Mouse (Mus musculus): ENCODE measurements around the gene Cacna1e. TPM values are rescaled to one million over a fixed set of nuclear protein-coding genes. Genes with fewer than 3 reads are reported as not detected.

The Cacna1e gene
- polyA plus RNA-seq, 2 experiments = 0.02 to 0.03 TPM

DNA sequence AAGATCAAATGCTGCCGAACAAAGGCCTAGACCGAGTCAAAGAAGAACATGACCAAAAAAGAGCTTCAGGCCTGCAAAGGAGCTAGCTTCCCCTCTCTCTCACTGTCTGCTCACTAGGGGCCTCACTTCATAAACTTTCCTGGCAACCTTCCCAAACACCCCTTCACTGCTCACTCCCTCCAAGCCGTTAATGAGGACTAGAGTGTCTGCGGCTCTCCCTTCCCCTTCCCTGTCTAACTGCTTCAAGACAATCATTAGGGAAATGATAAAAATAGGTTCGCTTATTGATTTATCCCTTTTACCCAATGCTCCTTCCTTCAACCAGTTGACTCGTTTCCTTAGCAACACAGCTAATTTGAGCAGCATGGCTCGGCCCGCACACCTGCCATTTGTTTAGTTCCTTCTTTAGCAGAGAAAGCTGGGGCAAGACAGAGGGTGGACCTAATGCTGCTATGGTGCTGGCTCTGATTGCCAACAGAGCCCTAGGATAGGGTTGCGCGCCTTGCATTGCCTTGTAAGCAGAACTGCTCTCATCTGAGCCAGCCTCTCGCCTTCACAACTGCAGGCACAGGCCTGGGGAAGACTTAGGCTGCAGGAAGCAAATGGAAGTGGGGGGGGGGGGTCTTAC, 179.6 kb downstream of the Cacna1e start:
- 49% methylated on average over 11 of the region's 11 CpGs for WGBS (ENCODE audit: insufficient replicate concordance)
- no peak for DNase-seq (ENCODE audit: low read depth in 3 of 3, low spot score in 3 of 3)

DNA sequence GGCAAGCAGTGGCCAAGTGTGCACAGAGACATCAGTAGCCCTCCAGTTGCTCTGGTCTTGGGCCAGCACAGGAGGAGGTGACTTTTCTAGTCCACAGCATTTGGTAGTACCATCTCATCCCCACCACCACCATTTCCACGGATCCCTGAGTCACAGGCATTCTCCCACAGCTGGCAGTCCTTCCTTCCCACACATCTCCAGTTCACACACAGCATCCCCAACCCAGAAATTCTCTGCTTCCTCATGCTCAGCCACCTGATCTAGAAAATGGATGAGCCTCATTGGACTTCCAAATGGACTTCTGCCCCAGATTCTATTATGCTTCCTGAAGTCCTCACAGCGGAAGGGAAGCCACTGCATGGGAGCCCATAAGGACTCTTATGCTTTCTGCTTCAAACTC, 181.7 kb downstream of the Cacna1e start:
- 45% methylated on average over 2 of the region's 2 CpGs for WGBS (ENCODE audit: insufficient replicate concordance)
- no peak overlapping the region for H3K4me2 ChIP-seq (ENCODE audit: low read depth)
- no peaks in the 10 kb centered on the region for H3K27me3 ChIP-seq (ENCODE audit: control insufficient read depth, insufficient read depth, low read length)
- H3K4me1 ChIP-seq (replicated peaks; ENCODE audit: control insufficient read depth in 2 of 2, insufficient read depth in 2 of 2, low read length in 1 of 2) = peaks cover 3 to 5% of the 10 kb centered on the region in 2 experiments; a peak in 2 of 4 replicates
- DNase-seq (ENCODE audit: low read depth in 3 of 3, low spot score in 3 of 3) = no peak
- no peak overlapping the region for H3K4me3 ChIP-seq (ENCODE audit: insufficient read depth in 1 of 2, low read depth in 2 of 2, low read length in 2 of 2)
- TF ChIP-seq EP300 (IDR thresholded peaks at IDR 0.05; ENCODE audit: low read depth) (no peak), CTCF (IDR thresholded peaks at IDR 0.05; ENCODE audit: low read depth) (no peak)
- no peaks in the 10 kb centered on the region for H3K36me3 ChIP-seq (replicated peaks; ENCODE audit: control insufficient read depth, insufficient read depth, low read depth)
- no peak overlapping the region for H3K9ac ChIP-seq (replicated peaks)
- no peak overlapping the region for H3K27ac ChIP-seq
- no peaks in the 10 kb centered on the region for H3K9me3 ChIP-seq (ENCODE audit: control insufficient read depth, low read length)
- ATAC-seq (ENCODE audit: insufficient read depth) = no peak

More for the DNA sequence above, 179.6 kb downstream of the Cacna1e start:
- H3K4me1 ChIP-seq (replicated peaks; ENCODE audit: control insufficient read depth in 2 of 2, insufficient read depth in 2 of 2, low read length in 1 of 2) = peaks cover 4 to 8% of the 10 kb centered on the region in 2 experiments; a peak in 2 of 4 replicates
- no peak overlapping the region for H3K4me3 ChIP-seq (ENCODE audit: insufficient read depth in 1 of 2, low read depth in 2 of 2, low read length in 2 of 2)
- H3K4me2 ChIP-seq (ENCODE audit: low read depth) = no peak overlapping the region
- no peak for ATAC-seq (ENCODE audit: insufficient read depth)
- no peaks in the 10 kb centered on the region for H3K27me3 ChIP-seq (ENCODE audit: control insufficient read depth, insufficient read depth, low read length)
- no peaks in the 10 kb centered on the region for H3K36me3 ChIP-seq (replicated peaks; ENCODE audit: control insufficient read depth, insufficient read depth, low read depth)
- H3K27ac ChIP-seq = no peak overlapping the region
- no peak overlapping the region for H3K9ac ChIP-seq (replicated peaks)
- TF ChIP-seq CTCF (IDR thresholded peaks at IDR 0.05; ENCODE audit: low read depth) (no peak), EP300 (IDR thresholded peaks at IDR 0.05; ENCODE audit: low read depth) (no peak)
- no peaks in the 10 kb centered on the region for H3K9me3 ChIP-seq (ENCODE audit: control insufficient read depth, low read length)

- H3K27me3 ChIP-seq (ENCODE audit: control insufficient read depth, insufficient read depth, low read length) = no peaks in the 10 kb centered on the region
- no peak overlapping the region for H3K4me3 ChIP-seq (ENCODE audit: insufficient read depth in 1 of 2, low read depth in 2 of 2, low read length in 2 of 2)
- H3K4me2 ChIP-seq (ENCODE audit: low read depth) = no peak overlapping the region
- H3K4me1 ChIP-seq (replicated peaks; ENCODE audit: control insufficient read depth in 2 of 2, insufficient read depth in 2 of 2, low read length in 1 of 2) = 0 out of 4 replicates have a peak, but pooled peaks cover 0 to 2% of the 10 kb centered on the region in 2 experiments
- H3K27ac ChIP-seq = no peak overlapping the region
- DNase-seq (ENCODE audit: low read depth in 3 of 3, low spot score in 3 of 3) (no peak), ATAC-seq (ENCODE audit: insufficient read depth) (no peak)
- no peak overlapping the region for H3K9ac ChIP-seq (replicated peaks)
- no peak for TF ChIP-seq EP300 (IDR thresholded peaks at IDR 0.05; ENCODE audit: low read depth)
- no peak for TF ChIP-seq CTCF (IDR thresholded peaks at IDR 0.05; ENCODE audit: low read depth)
- H3K9me3 ChIP-seq (ENCODE audit: control insufficient read depth, low read length) = no peaks in the 10 kb centered on the region
- WGBS (ENCODE audit: insufficient replicate concordance) = 40% methylated on average over 14 of the region's 14 CpGs
- no peaks in the 10 kb centered on the region for H3K36me3 ChIP-seq (replicated peaks; ENCODE audit: control insufficient read depth, insufficient read depth, low read depth)
Observed at GRCm38 (mm10) chr1:154688876-154689665, 195.2 kb downstream of the Cacna1e start.

DNA sequence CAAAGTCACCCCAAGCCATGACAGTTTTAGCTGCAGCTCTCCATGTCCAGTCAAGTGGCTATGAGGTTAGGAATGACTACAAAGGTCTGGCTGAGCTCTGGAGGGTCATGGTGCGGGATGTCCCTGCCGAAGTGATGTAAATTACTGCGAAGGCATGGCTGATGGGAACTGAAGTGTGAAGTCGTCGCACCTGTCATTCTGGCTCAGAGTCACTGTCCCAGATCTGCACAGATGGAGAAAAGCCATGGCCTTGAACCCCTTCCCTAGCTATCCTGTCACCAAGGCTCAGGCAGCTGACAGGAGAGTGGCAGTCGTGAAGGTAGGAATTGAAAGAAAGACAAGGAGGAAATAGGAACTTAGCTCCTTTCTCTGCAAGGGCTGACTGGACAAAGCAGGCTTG, 197.4 kb downstream of the Cacna1e start:
- DNase-seq (ENCODE audit: low read depth in 3 of 3, low spot score in 3 of 3) (no peak), ATAC-seq (ENCODE audit: insufficient read depth) (no peak)
- 50% methylated on average over 6 of the region's 6 CpGs for WGBS (ENCODE audit: insufficient replicate concordance)
- Histone ChIP-seq H3K36me3 (replicated peaks; ENCODE audit: control insufficient read depth, insufficient read depth, low read depth) (no peaks in the 10 kb centered on the region), H3K9ac (replicated peaks) (no peak overlapping the region), H3K4me1 (replicated peaks; ENCODE audit: control insufficient read depth in 2 of 2, insufficient read depth in 2 of 2, low read length in 1 of 2) (0 out of 4 replicates have a peak, but pooled peaks cover 0 to 2% of the 10 kb centered on the region in 2 experiments), H3K4me2 (ENCODE audit: low read depth) (no peak overlapping the region), H3K27ac (no peak overlapping the region), H3K27me3 (ENCODE audit: control insufficient read depth, insufficient read depth, low read length) (no peaks in the 10 kb centered on the region), H3K4me3 (ENCODE audit: insufficient read depth in 1 of 2, low read depth in 2 of 2, low read length in 2 of 2) (no peak overlapping the region), H3K9me3 (ENCODE audit: control insufficient read depth, low read length) (no peaks in the 10 kb centered on the region)
- TF ChIP-seq CTCF (IDR thresholded peaks at IDR 0.05; ENCODE audit: low read depth) (no peak), EP300 (IDR thresholded peaks at IDR 0.05; ENCODE audit: low read depth) (no peak)

- Histone ChIP-seq H3K4me1 (replicated peaks; ENCODE audit: control insufficient read depth in 2 of 2, insufficient read depth in 2 of 2, low read length in 1 of 2) (0 out of 4 replicates have a peak, but pooled peaks cover 0 to 2% of the 10 kb centered on the region in 2 experiments), H3K9ac (replicated peaks) (no peak overlapping the region), H3K27me3 (ENCODE audit: control insufficient read depth, insufficient read depth, low read length) (no peaks in the 10 kb centered on the region), H3K9me3 (ENCODE audit: control insufficient read depth, low read length) (no peaks in the 10 kb centered on the region), H3K36me3 (replicated peaks; ENCODE audit: control insufficient read depth, insufficient read depth, low read depth) (no peaks in the 10 kb centered on the region), H3K4me2 (ENCODE audit: low read depth) (no peak overlapping the region), H3K4me3 (ENCODE audit: insufficient read depth in 1 of 2, low read depth in 2 of 2, low read length in 2 of 2) (no peak overlapping the region), H3K27ac (no peak overlapping the region)
- peak; percentile 69 for TF ChIP-seq EP300 (IDR thresholded peaks at IDR 0.05; ENCODE audit: low read depth)
- no peak for TF ChIP-seq CTCF (IDR thresholded peaks at IDR 0.05; ENCODE audit: low read depth)
- 53% methylated on average over 1 of the region's 1 CpGs for WGBS (ENCODE audit: insufficient replicate concordance)
- peak; percentile 35; the same call in 1 of the 2 replicates for ATAC-seq (ENCODE audit: insufficient read depth)
- DNase-seq (ENCODE audit: low read depth in 3 of 3, low spot score in 3 of 3) = no peak
Observed at GRCm38 (mm10) chr1:154683477-154684106, 200.7 kb downstream of the Cacna1e start.

Measured in liver, embryonic 14.5 days (tissue).